Mouse (Mus musculus): ENCODE measurements at regions not wholly inside any gene's neighbourhood (a gene's known extent, or its start where the extent isn't known, plus 50 kb on each side); places are given as distances from the start of the nearest gene placed in this dataset.

GRCm38 (mm10) chr7:51300238-51300637 lies 210.6 kb upstream of the Ano5 start:
- no peak for TF ChIP-seq EP300 (IDR thresholded peaks at IDR 0.05; ENCODE audit: low read depth)
- TF ChIP-seq CTCF (IDR thresholded peaks at IDR 0.05; ENCODE audit: low read depth), result no peak
